Mouse (Mus musculus) embryonic facial prominence, embryonic 11.5 days (tissue): Measurements from ENCODE around the gene Mapk13. TPM values are rescaled to one million over a fixed set of nuclear protein-coding genes. Genes with fewer than 3 reads are reported as not detected.

Experiments used
- ATAC-seq: fragments of 200-750 bp; cut with Nextera tagmentation; replicated peaks from 2 replicates; pipeline ENCODE4 v1.8.0; 2017; ENCODE audit warnings: low read depth; ENCODE audit not compliant: insufficient number of reproducible peaks, low FRiP score, low TSS enrichment
- DNase-seq: peaks from one replicate; pipeline ENCODE4 v3.0.0-alpha.2; 2015; ENCODE audit warnings: low spot score
- H3K27ac ChIP-seq: fragments of 300-500 bp; sonication (generic); replicated peaks from 2 replicates; pipeline ENCODE4 v1.5.1; 2014; ENCODE audit warnings: mild to moderate bottlenecking, low read depth, low read length, control low read depth
- H3K27me3 ChIP-seq: fragments of 300-500 bp; sonication (generic); 2 replicates; pipeline ENCODE4 v1.6.1; 2014; ENCODE audit warnings: mild to moderate bottlenecking, low read length, moderate library complexity, mixed read lengths; ENCODE audit not compliant: control insufficient read depth, insufficient read depth
- H3K36me3 ChIP-seq: fragments of 300-500 bp; sonication (generic); replicated peaks from 2 replicates; pipeline ENCODE4 v1.6.1; 2014; ENCODE audit warnings: low read depth, mild to moderate bottlenecking, low read length, moderate library complexity, mixed read lengths; ENCODE audit not compliant: control insufficient read depth, insufficient read depth
- H3K4me1 ChIP-seq: fragments of 300-500 bp; sonication (generic); 2 replicates; pipeline ENCODE4 v1.6.1; 2014; ENCODE audit warnings: low read length, mixed read lengths; ENCODE audit not compliant: control insufficient read depth, insufficient read depth
- H3K4me2 ChIP-seq: fragments of 300-500 bp; sonication (generic); 2 replicates; pipeline ENCODE4 v1.6.1; 2014; ENCODE audit warnings: low read depth, mild to moderate bottlenecking, control low read depth, low read length, moderate library complexity
- H3K4me3 ChIP-seq: fragments of 300-500 bp; sonication (generic); 2 replicates; pipeline ENCODE4 v1.5.1; 2014; ENCODE audit warnings: low read depth, low read length, control low read depth
- H3K9ac ChIP-seq: fragments of 300-500 bp; sonication (generic); replicated peaks from 2 replicates; pipeline ENCODE4 v1.6.1; 2014; ENCODE audit warnings: mild to moderate bottlenecking, control low read depth, low read length
- H3K9me3 ChIP-seq: fragments of 300-500 bp; sonication (generic); replicated peaks from 2 replicates; pipeline ENCODE4 v1.6.1; 2016; ENCODE audit warnings: mild to moderate bottlenecking, low read length, inconsistent platforms, mixed read lengths; ENCODE audit not compliant: control insufficient read depth
- WGBS: fragments of 180-500 bp; shearing (Covaris S2); extraction: QIAGEN DNeasy Blood & Tissue Kit; methylation state at CpG from one replicate; pipeline ENCODE4 v1.1.7; 2014; 5-methylcytosine and 5-hydroxymethylcytosine counted together
- polyA plus RNA-seq: library from polyadenylated mRNA; unstranded; fragments of >200 nt; fragmentation: Nextera tagmentation; extraction: Ambion mirVana; gene quantifications from 2 replicates; pipeline ENCODE4 v1.2.1, GENCODE M21; 2014

The Mapk13 gene
- polyA plus RNA-seq, 1 experiment from 2014 or later = 10.3 TPM

DNA sequence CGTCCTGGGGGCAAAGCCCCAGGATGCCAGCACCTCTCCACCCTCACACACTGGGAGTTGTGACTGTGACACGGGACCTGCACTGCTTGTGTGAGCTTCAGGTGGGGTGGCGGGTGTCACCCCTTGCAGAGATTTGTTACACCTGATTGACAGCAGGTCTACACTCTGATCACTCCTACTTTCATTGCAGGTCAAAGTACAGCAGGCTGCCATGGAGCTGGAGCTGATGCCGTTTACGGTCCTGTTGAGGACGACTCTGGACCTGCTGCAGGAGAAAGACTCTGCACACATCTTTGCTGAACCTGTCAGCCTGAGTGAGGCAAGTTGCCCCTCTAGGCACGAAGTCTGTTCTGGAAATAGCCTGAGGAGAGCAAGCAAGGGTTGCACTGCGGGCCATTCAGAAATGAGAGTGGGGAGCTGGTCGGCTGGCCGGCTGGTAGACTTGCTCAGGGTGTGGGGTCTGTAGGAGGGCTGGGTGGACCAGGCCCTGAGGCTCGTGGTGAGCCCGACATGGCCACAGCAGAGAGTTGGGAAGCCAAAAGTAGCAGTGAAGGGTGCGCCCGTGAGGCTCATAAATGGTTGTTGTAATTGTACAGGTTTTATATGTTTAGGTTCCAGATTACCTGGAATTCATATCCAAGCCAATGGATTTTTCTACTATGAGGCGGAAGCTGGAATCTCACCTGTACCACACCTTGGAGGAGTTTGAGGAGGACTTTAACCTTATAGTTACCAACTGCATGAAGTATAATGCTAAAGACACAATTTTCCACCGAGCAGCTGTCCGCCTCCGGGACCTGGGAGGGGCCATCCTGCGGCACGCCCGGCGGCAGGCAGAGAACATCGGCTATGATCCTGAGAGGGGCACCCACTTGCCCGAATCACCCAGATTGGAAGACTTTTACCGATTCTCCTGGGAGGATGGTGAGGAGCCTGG, 48.0 kb downstream of the Mapk13 start:
- no peaks in the 10 kb centered on the region for H3K4me1 ChIP-seq
- DNase-seq (no peak), ATAC-seq (no peak)
- H3K27ac ChIP-seq = no peak overlapping the region
- peaks cover 26% of the 10 kb centered on the region for H3K36me3 ChIP-seq
- H3K9me3 ChIP-seq = no peaks in the 10 kb centered on the region
- 94% methylated on average over 25 of the region's 25 CpGs for WGBS
- H3K4me3 ChIP-seq = no peak overlapping the region
- H3K4me2 ChIP-seq = no peak overlapping the region
- H3K27me3 ChIP-seq = no peaks in the 10 kb centered on the region
- no peak overlapping the region for H3K9ac ChIP-seq

GRCm38 (mm10) chr17:28820189-28820588, 51.1 kb downstream of the Mapk13 start:
- Histone ChIP-seq H3K36me3 (peaks cover 20% of the 10 kb centered on the region), H3K27ac (no peak overlapping the region), H3K4me2 (no peak overlapping the region), H3K4me1 (no peaks in the 10 kb centered on the region), H3K27me3 (no peaks in the 10 kb centered on the region), H3K4me3 (no peak overlapping the region), H3K9ac (no peak overlapping the region), H3K9me3 (no peaks in the 10 kb centered on the region)
- no peak for DNase-seq
- 80% methylated on average over 2 of the region's 2 CpGs for WGBS
- no peak for ATAC-seq

DNA sequence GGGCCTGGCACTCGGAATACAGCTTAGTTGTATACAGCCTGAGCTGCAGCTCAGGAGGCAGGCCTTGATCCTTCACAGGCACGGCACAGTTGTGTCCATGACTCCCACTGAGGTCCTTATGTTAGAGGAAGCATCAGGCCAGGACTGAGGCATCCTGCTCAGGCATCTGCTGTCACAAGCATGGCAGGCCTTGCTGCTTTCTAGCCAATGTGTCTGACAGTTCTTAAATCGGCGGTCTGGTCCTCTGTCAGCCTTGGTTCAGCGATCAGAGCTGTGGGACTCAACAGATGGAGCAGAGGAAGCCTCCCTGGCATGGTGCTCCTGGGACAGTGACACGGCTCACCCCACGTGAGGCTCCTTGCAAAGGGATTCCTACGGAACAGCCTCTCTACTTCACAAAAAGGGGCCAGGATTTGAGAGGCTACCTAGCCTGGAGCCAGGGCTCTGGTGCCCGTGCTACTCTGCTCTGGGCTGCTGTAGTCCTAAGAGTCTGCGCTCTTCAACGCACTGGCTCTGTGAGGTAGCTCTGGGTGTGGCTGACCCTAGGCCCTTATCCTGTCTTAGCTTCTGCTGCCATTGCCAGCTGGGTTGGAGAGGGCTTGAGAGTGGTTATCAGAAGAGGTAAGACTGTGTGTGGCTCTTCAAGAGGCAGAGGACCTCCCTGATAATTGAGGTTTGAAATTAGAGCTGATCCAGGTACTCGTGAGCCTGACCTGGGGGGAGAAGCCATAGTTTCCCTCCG, 54.1 kb downstream of the Mapk13 start:
- WGBS = 89% methylated on average over 13 of the region's 13 CpGs
- Histone ChIP-seq H3K4me1 (no peaks in the 10 kb centered on the region), H3K27me3 (no peaks in the 10 kb centered on the region), H3K4me2 (no peak overlapping the region), H3K9ac (no peak overlapping the region), H3K27ac (no peak overlapping the region), H3K36me3 (peaks cover 15% of the 10 kb centered on the region), H3K4me3 (no peak overlapping the region), H3K9me3 (no peaks in the 10 kb centered on the region)
- ATAC-seq (no peak), DNase-seq (no peak)

GRCm38 (mm10) chr17:28823749-28824148, 54.7 kb downstream of the Mapk13 start:
- no peak overlapping the region for H3K9ac ChIP-seq
- H3K27me3 ChIP-seq = no peaks in the 10 kb centered on the region
- no peak for DNase-seq
- WGBS = 88% methylated on average over 11 of the region's 11 CpGs
- no peaks in the 10 kb centered on the region for H3K4me1 ChIP-seq
- ATAC-seq = no peak
- no peak overlapping the region for H3K4me3 ChIP-seq
- H3K27ac ChIP-seq = no peak overlapping the region
- peaks cover 9% of the 10 kb centered on the region for H3K36me3 ChIP-seq
- no peak overlapping the region for H3K4me2 ChIP-seq
- H3K9me3 ChIP-seq = no peaks in the 10 kb centered on the region

- H3K4me3 ChIP-seq = no peak overlapping the region
- no peaks in the 10 kb centered on the region for H3K4me1 ChIP-seq
- no peak overlapping the region for H3K9ac ChIP-seq
- 85% methylated on average over 6 of the region's 6 CpGs for WGBS
- no peak overlapping the region for H3K4me2 ChIP-seq
- DNase-seq (no peak), ATAC-seq (no peak)
- H3K27ac ChIP-seq = no peak overlapping the region
- peaks cover 12% of the 10 kb centered on the region for H3K36me3 ChIP-seq
- H3K27me3 ChIP-seq = no peaks in the 10 kb centered on the region
- H3K9me3 ChIP-seq = no peaks in the 10 kb centered on the region
Measured at GRCm38 (mm10) chr17:28824896-28825295, 55.8 kb downstream of the Mapk13 start.

GRCm38 (mm10) chr17:28825359-28826041, 56.4 kb downstream of the Mapk13 start:
- DNase-seq (no peak), ATAC-seq (no peak)
- Histone ChIP-seq H3K4me1 (no peaks in the 10 kb centered on the region), H3K27ac (no peak overlapping the region), H3K4me2 (no peak overlapping the region), H3K9ac (no peak overlapping the region), H3K9me3 (no peaks in the 10 kb centered on the region), H3K27me3 (no peaks in the 10 kb centered on the region), H3K36me3 (peaks cover 10% of the 10 kb centered on the region), H3K4me3 (no peak overlapping the region)
- WGBS = 90% methylated on average over 6 of the region's 6 CpGs

GRCm38 (mm10) chr17:28827665-28828231, 58.7 kb downstream of the Mapk13 start:
- H3K36me3 ChIP-seq = peaks cover 10% of the 10 kb centered on the region
- WGBS = 92% methylated on average over 8 of the region's 8 CpGs
- H3K9ac ChIP-seq = no peak overlapping the region
- H3K27ac ChIP-seq = no peak overlapping the region
- no peak overlapping the region for H3K4me2 ChIP-seq
- no peaks in the 10 kb centered on the region for H3K9me3 ChIP-seq
- no peak overlapping the region for H3K4me3 ChIP-seq
- H3K4me1 ChIP-seq = no peaks in the 10 kb centered on the region
- DNase-seq (no peak), ATAC-seq (no peak)
- no peaks in the 10 kb centered on the region for H3K27me3 ChIP-seq
